Mouse (Mus musculus): ENCODE data around the gene Zfp276.

DNA sequence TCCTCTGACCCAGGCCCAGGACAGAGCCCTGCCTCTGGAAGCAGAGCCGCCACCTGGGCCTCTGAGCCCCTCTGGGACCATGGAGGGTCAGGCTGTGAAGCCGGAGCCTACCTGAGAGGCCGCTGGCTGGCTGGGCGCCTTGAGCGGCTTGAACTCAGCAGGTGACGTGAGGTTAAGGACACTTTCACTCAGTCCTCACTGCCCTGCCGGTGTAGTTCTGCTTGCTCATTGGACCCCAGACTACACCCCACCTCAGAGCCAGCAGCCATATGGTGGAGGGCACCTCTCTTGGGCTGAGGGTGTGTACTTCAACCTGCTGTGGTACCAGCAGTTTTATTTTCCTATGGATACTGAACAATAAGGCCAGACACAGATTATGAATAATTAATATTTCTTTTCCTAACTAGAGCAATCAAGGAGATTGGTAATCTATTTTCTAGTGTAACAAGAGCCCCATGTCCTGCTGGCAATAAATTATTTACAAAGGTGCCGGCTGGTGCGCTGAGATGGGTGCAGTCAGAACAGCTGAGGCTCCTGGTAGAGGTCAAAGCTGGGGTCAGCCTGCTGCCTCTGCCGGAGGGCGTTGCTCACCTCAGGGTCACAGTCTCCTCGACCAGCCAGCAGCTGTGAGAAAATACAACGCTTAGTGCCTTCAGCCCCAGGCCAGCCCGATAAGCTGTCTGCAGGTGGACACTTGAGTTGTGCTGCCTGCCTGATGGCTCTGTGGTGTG lies 14.1 kb downstream of the Zfp276 start:
- no peak for TF ChIP-seq POLR2A (IDR thresholded peaks at IDR 0.05; ENCODE audit: extremely low read depth, insufficient read depth, low read length)
- TF ChIP-seq CTCF (IDR thresholded peaks at IDR 0.05; ENCODE audit: extremely low read depth, insufficient read depth, low read length), result no peak
